Mouse (Mus musculus): Measurements from ENCODE around the gene Tnf.

The Tnf gene

DNA sequence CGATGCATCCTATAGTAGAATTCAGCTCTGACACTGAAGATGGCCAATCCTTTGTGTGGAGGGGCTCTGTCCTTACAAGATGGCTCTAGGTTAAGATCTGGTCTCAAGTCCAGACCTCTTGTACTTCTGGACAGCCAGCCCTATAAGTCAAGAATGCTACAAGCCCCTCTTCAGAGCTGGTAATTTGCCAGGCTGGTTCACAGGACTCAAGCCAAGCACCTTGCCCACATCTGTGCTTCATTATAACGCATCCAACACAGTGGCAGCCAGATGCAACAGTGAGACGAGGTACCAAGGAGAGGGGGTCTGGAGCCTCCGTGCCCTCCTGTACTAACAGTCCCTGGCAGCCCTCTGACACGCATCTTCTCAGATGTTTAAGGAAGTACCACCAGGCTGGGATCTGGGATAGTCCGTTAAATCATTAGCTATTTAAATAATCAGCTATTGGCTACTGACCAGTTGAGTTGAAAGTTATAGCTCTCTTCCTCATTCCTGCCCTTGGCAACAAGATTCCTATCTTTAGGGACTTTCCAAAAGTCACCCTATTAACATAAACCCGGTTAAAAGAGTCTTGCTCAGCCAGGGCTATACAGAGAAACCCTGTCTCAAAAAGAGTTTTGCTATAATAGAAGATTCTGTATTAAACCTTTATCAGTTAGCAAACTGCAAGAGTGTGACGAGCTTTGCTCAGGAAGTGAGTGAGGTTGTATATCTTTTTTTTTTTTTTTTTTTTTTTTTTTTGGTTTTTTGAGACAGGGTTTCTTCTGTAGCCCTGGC lies 27.4 kb downstream of the Tnf start:
- DNase-seq (ENCODE audit: low spot score in 2 of 2), result peak in 1 of 2 experiments; percentile 13

DNA sequence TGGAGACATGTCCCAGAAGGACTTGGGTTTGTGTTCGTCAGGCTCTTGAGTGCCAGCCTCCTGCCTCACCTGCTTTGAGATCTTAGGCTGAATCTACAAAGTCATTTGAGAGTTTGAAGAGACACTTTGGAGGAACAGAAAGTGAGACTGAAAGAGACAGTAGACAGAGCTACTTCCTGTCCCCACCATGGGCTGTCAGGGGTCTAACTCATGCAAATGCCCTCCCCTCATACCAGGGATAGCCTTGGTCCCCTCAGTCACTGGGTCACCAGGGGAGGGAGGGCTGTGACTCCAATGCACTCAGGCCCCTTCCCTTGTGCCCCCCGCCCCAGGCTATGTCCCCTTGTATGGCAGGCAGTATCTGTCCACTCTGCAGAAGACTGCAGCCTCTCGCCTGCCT lies 28.5 kb downstream of the Tnf start:
- DNase-seq (ENCODE audit: low spot score in 2 of 2), result peak; percentile 28 to 44

DNA sequence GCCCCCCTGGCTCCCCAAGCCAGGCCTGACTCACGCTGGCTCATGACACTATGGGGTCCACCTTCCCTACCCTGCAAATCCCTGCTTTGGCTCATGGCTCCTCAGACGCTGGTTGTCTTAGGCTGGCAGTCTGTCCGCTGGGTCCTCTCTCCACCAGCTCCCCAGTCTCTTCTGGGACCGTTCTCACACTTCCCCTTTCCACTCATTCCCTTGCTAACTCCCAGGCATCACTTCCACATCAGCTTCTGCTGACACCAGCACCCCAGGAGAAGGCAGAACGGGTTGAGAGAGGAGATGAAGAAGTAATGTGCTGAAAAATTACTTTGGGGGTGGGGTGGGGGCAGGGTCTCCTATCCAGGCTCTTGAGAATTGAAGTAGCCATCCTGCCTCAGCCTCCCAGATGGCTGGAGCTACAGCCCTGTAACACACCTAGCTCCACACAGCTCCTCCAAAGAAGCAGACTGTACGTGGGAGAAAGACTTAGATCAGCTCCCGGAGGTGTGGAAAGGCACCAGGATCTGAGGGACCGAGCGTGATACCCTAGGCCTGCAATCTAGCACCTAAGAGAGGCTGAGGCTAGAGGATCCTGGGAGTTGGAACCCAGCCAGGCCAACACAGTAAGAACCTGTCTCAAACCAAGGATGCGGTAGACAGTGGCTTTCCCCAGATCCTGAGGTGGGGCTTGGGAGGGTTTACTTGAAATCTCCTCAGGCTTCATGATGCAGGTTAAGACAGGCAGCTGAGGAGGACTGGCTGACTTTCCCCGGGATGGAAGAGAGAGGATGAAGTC lies 29.2 kb downstream of the Tnf start:
- no peak for DNase-seq (ENCODE audit: low spot score in 2 of 2)

DNA sequence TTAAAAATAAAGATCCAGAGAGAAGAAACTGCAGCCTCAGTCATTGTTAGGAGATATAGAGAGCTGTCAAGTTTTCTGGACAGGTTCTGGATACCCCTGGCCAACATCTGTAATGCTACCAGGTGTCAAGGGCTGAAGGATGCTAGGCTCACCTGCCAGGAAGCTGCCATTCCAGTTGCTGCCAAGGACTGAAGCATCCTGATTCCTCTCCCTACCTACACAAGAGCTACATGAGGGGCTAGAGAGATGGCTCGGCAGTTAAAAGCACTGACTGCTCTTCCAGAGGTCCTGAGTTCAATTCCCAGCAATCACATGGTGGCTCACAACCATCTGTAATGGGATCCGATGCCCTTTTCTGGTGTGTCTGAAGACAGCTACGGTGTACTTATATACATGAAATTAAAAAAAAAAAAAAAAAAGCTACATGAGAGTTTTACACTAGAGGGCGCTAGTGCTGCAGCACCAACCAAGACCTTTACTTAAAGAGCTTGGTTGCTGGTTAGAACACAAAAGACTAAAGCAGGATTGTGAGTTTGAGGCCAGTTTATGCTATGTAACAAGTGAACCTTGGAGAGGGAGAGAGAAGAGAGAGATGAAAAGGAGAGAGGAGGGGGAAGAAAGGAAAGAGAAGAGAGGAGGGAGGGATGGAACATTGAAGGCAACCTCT lies 33.1 kb downstream of the Tnf start:
- peak in 1 of 2 experiments; percentile 50 for DNase-seq (ENCODE audit: low spot score in 2 of 2)

DNA sequence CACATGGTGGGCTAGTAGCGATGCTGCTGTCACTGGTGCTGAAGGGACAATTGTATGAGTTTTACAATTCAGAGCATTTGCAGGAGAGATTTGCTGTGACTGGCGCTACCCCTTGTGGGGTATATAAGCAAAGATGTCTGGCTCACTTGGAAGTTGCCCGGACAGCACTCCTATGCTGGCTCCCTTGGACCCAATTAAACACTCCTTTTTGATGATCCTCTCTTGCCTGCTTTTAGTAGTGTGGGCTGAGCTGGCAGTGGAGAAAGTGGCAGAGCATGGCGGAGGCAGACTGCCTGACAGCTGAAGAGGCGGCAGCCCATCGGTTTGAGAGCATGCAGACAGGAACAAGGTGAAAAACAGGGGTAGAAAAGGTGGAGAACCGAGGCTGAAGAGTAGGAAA lies 34.0 kb downstream of the Tnf start:
- no peak for DNase-seq (ENCODE audit: low spot score in 2 of 2)

DNA sequence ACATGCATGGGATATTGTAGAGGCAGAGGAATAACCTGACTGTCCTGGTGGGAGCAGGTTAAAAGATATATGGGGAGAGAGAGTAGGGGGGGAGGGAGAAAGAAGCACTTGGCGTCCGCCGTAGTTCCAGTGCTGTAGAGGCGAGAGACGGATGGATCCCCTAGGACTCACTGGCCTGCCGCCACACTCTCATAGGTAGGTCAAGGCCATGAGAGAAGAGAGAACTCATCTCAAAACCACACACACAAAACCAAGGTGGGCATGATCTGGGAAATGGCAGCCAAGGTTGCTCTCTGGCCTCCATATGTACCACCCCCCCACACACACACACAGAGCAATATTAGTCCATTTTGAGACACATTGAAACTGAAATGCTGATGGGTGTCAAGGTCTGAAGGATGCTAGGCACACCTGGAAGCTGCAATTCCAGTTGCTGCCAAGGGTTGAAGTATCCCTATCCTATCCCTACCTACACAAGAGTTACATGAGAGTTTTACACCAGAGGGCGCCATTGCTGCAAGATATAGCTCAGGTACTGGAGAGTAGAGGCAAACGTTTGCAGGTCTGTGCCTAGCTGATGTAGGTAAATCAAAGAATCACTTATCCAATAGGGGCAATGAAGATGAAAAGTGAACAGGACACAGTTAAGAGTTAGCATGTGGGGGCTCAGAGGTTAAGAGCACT lies 35.3 kb downstream of the Tnf start:
- peak; percentile 47 to 80 for DNase-seq (ENCODE audit: low spot score in 2 of 2)

DNA sequence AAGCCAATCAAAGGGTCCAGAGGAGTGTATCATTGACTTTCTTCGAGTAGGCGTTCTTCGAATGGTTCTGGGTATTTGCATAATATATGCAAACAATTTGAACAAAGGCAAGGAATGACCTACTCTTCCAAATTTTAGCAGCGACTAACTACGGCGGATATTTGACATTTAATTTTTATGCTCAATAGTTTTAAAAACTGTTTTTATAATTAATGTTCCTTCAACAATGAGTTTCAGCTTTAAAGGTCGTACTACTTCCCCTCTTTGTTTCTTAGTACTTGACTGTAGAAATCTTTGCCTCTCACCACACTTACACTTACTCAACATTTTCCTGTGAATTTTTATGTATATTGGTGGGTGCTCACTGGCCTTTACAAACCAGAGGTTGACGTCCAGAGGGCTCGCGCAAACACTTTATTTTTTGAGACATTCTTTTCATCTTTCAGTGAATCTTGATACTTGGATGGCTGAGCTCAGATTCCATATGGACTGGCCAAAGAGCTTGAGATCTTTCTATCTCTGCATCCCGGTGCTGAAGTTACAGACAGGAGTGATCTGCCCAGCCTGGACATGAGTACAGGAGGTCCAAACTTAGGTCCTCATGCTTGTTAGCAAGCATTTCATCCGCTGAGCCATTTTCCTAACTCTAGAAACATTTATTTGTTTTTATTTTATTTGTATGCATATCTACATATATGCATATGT lies 36.2 kb downstream of the Tnf start:
- DNase-seq (ENCODE audit: low spot score in 2 of 2), result no peak

DNA sequence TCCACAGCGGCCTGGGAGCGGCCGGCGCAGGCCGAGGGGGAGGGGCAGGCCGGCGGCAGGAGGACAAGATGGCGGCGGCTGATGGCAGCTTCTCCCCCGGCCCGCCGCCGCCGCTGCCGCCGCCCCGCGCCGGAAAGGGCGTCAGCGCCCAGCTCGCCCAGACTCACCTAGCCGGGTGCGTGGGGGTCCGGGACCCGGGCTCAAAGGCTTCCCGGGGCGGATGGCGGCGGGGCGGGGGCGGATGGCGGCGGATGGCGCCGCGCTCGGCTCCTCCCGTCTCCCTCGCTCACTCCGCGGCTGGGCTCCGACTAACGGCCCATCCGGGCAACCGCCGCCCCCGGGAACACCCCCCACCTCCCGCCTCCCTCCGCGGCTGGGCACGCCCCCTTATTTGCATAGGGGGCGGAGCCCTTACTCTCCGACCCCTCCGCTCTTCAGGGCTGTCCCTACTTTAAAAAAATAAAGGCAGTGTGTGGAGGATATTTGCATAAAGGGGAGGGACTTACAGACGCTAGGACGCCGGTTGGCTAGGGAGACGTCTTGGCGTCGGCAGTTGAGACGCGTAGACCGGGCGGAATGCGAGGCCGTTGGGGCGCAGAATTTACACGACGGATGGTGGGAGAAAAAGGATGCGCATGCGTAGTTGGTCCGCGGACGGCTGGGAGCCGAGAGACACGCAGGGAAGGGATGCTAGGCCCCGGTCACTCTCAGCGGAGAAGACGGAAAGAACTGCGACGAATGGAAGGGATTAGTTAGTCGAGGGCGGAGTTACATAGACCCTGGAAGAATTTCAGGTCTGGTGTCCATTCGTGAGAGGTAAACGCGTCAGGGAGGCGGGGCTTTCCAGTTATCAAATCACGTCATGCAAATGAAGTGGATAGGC lies 37.0 kb downstream of the Tnf start, which contains the start of gene Prrc2a:
Prrc2a (minus strand) TSS at position 330 of the 883 bp plus-strand sequence.
- peak; percentile 95 to 96 for DNase-seq (ENCODE audit: low spot score in 2 of 2)

DNA sequence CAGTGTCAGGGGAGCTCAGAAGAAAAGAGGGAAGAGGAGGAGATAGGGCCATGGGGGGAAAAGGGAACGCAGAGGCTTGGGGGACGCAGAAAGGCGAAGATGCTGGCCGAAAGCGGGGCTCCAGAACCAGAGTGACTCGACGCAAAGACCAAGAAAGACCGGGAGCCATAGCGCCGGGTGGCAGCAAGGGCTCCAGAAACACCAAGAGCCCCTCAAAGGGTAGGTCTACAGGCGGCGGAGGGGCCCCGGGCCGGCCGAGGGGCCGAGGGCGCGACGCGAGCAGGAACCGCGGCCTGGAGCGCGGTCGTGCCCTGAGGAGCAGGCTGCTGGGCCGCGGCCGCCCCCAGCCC lies 37.6 kb downstream of the Tnf start:
- DNase-seq (ENCODE audit: low spot score in 2 of 2), result no peak

DNA sequence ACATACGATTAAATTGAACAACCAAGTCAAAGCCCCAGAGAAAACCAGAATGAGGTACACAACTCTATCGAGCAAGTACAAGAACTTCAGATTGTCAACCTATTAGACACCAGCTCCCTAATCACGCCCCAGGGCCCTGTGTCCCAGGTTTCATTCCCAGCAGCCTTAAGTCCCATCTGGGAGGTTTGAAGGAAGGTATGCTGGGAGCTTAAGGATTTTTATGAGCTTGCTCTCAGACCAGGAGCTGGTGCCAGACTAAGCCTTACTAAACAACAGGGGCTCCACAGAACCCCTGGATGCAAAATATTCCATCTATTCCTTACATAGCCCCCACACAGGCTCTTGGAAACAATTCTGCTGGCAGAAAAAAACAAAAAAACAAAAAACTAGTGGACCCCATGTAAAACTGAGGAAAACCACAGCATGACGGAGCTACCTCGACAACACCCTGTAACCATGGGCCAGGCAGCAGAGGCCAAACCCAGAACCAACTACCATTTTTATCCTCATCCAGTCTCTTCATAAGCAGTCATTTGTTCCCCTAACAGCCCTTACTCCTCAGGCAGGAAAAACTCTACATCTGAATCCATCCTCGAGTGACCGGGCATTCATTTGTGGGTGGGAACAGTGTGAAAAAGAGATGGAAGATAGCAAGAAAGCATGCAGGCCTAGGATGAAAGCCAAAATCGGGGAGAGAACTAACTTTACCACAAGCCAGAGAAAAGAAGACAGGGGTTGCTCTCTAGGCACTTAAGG lies 38.3 kb downstream of the Tnf start:
- DNase-seq (ENCODE audit: low spot score in 2 of 2), result peak in 1 of 2 experiments; percentile 34

DNA sequence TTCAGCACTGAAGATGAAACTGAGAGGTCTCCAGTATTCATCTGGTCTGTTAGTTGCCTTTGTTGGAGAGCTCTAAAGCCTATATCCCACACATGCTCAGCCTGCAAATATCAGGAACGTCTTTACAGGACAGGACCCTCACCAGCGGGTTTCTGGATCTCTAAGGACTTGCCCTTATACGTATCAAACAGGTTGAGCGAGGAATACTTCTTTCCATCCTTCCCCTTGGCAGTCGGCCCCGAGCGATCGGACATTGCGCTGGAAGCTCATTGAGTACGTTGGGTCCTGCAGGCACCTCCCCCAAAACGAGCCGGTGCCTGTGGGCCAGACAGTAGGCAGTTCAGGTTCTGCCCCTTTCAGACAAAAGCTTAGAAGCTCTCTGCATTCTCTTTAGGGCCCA lies 39.1 kb downstream of the Tnf start:
- DNase-seq (ENCODE audit: low spot score in 2 of 2), result no peak

DNA sequence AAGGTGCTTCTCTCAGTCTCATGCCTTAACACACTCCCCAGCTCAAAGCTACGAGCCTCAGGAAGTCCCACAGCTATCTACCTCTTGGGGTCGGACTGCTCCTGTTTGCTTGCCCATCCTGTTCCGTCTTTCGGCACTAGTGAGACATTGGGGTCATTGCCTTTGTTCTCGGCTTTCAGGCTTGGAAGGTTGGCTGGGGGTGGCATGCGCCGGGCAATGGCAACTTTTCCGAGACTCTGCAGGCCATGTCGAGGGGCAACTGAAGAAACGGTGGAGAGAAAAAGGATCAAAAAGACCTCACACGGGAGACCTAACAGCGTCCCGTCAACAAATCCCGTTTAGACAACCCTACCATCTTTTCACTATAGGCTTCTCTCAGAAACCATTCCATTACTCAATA lies 39.7 kb downstream of the Tnf start:
- no peak for DNase-seq (ENCODE audit: low spot score in 2 of 2)

DNA sequence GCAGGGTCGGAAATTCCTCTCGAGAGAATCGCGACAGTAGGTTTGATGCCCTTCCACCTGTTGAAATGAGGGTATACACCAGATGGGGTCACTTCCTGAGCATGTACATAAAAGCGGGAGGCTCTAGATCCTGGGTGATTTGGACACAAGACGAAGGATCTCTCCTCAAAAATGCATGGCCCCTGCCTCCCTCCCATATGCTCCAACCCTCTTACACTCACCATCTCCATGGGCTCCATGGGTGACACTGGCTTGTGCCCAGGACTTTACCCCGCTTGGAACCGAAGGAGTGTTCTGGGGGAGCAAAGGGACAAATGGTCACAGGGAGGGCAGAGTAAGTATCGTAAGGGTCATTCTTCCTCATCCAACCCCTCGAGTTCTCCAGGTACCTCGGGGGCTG lies 40.4 kb downstream of the Tnf start:
- no peak for DNase-seq (ENCODE audit: low spot score in 2 of 2)

DNA sequence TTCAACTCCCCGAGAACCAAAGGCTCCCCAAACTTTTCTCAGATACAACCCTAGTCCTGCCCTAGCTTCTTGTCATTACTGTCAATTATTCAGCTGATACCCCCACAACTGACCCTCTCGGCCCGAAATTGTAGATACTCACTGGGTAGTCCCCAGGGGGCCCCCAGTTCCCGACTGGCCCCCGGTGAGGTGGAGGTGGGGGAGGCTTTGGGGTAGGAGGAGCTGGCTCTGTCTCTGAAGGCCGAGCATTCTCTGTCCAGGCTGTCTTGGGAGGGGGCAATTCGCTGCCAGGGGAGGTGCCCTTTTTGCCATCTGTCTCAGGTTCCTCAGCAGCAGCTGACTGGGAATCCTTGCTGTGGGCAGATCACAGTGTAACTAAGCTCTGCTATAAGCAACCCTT lies 42.2 kb downstream of the Tnf start:
- no peak for DNase-seq (ENCODE audit: low spot score in 2 of 2)

DNA sequence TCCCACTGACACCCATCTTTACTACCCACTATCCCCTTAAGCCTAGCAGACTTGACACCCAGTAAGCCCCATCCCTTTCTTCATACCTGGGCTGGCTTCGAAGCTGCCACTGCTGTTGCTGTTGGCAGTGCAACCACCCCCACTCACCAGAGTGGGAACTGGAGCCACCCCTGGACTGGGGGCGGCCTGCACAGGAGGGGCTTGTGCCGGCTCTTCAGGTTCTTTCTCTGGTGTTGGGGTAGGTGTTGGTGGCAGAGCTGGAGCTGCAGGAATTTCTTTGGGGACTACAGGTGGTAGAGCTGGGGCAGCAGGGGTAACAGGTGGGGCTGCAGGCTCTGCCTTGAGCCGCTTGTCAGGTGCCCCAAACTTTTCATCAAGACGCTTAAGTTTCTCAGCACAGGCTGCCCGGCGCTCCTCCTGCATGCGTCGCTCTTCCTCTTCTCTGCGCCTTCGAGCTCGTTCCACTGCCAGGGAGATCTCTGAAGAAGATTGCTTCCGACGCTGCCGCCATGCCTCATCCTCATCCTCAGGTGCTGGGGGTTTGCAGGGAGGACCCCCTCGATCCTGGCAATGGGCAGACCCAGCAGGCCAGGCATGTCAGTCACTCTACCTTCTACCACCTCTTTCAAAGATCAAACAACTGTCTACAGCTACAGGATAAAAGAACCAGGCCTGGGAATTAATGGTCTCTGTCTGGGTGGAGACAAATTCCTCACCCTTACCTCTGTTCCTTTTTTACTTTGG lies 42.8 kb downstream of the Tnf start:
- no peak for DNase-seq (ENCODE audit: low spot score in 2 of 2)

DNA sequence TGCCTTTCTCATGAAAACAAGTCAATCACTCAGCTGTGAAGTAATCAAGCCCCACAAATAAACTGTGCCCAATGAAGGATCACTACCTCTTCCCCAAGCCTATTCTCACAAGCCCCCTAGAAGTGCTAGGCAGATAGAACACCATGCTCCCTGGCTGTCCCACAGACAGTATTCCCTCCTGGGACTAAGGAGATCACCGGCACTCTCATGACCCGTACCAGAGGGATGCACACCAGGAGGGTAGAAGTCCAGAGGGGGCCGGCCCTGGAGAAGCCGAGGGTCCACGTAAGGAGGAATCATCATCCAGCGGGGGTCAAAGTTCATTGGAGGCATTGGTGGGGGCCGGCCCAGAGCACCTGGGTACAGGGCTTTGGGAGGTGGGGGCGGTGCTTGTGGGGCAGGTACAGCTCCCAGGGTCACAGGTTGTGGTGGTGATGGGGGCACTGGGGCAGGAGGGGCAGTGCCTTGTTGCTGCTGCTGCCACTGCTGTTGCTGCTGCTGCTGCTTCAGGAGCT lies 44.1 kb downstream of the Tnf start:
- DNase-seq (ENCODE audit: low spot score in 2 of 2), result no peak

DNA sequence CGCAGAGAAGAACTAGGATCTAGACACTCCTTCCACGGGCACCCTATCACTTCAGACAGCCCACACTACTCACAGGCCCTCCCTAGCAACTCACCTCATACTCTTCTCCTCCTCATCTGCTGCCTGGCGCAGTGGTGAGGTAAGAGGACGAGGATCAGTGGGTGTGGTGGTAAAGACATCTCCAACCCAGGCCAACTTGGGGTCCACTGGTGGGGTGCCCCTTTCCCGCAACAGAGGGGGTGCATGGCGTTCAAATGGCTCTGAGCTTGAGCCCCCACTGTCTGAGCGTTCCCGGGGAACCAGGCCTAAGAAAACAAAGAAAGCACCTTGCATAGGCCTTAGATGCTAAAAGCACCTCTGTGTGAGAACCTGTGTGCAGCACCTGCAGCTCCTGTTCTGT lies 44.6 kb downstream of the Tnf start:
- no peak for DNase-seq (ENCODE audit: low spot score in 2 of 2)

DNA sequence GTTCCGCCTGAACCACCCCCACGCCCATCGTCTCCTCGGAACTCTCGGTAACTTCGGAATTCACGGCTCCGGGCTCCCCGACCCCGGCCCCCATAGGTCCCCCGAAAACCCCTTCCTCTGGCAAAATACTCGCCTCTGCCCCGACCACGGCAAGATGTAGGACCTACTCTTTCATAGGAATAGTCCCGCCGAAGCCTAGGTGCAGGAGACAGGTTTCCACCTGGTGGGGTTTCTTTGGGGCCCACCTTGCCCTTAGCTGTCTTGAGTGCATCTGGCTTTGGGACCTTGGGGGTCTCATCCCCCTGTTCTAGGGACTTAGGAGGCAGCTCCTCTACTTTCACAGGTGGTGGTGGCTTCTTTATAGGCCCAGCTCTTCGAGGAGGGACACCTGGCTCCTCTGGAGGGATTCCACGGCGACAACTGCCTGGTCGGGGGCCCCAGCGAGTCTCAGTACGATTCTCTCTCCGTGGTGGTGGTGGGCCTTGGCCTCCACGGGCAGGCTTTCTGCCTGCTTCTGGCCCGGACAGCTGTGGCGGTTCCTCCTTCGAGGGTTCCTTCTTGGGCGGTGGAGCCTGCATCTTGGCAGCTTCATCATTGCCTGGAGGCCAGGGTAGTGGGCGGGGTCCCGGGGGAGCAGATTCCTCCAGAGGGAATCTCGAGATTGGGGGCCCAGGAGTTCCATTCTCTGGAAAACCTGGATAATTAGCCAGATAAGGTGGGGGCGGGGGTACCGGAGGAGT lies 45.2 kb downstream of the Tnf start:
- no peak for DNase-seq (ENCODE audit: low spot score in 2 of 2)

All from spleen, postnatal 10 days (tissue).